Mouse (Mus musculus) liver, embryonic 15.5 days (tissue): ENCODE measurements around the gene Krba1. TPM values are rescaled to one million over a fixed set of nuclear protein-coding genes. Genes with fewer than 3 reads are reported as not detected.

Source experiments
- ATAC-seq: fragments of 200-750 bp; cut with Nextera tagmentation; 2 replicates; pipeline ENCODE4 v1.8.0; 2017; ENCODE audit warnings: moderate number of reproducible peaks, mild to moderate bottlenecking, moderate library complexity; ENCODE audit not compliant: insufficient read depth
- H3K27ac ChIP-seq: fragments of 300-500 bp; sonication (generic); replicated peaks from 2 replicates; pipeline ENCODE4 v1.5.1; 2015; ENCODE audit warnings: mild to moderate bottlenecking, inconsistent platforms
- H3K27me3 ChIP-seq: fragments of 300-500 bp; sonication (generic); 2 replicates; pipeline ENCODE4 v1.6.1; 2015; ENCODE audit warnings: mild to moderate bottlenecking, inconsistent platforms
- H3K36me3 ChIP-seq: fragments of 300-500 bp; sonication (generic); replicated peaks from 2 replicates; pipeline ENCODE4 v1.6.1; 2015; ENCODE audit warnings: moderate library complexity, mild to moderate bottlenecking, inconsistent platforms
- H3K4me1 ChIP-seq: fragments of 300-500 bp; sonication (generic); replicated peaks from 2 replicates; pipeline ENCODE4 v1.6.1; 2015; ENCODE audit warnings: inconsistent platforms
- H3K4me2 ChIP-seq: fragments of 300-500 bp; sonication (generic); 2 replicates; pipeline ENCODE4 v1.6.1; 2015; ENCODE audit warnings: moderate library complexity, mild to moderate bottlenecking, inconsistent platforms
- H3K4me3 ChIP-seq: fragments of 300-500 bp; sonication (generic); replicated peaks from 2 replicates; pipeline ENCODE4 v1.5.1; 2015; ENCODE audit warnings: mild to moderate bottlenecking, inconsistent platforms
- H3K9ac ChIP-seq: fragments of 300-500 bp; sonication (generic); 2 replicates; pipeline ENCODE4 v1.6.1; 2015; ENCODE audit warnings: moderate library complexity, mild to moderate bottlenecking, inconsistent platforms
- H3K9me3 ChIP-seq: fragments of 300-500 bp; sonication (generic); replicated peaks from 2 replicates; pipeline ENCODE4 v1.6.1; 2016; ENCODE audit warnings: inconsistent platforms
- WGBS: fragments of 180-500 bp; shearing (Covaris S2); methylation state at CpG from one replicate; pipeline ENCODE4 v1.1.7; 2015; ENCODE audit warnings: mixed read lengths; ENCODE audit not compliant: insufficient replicate concordance; 5-methylcytosine and 5-hydroxymethylcytosine counted together
- polyA plus RNA-seq: library from polyadenylated mRNA; unstranded; fragments of >200 nt; fragmentation: Nextera tagmentation; extraction: Ambion mirVana; gene quantifications from 2 replicates; pipeline ENCODE4 v1.2.1, GENCODE M21; 2015

Gene Krba1
- 1.6 and 1.8 TPM in 2 replicates for polyA plus RNA-seq

- Histone ChIP-seq H3K9me3 (no peaks in the 10 kb centered on the region), H3K9ac (peak within 1 kb of the TSS; percentile 58), H3K4me2 (peak within 1 kb of the TSS; percentile 88), H3K4me3 (peak within 1 kb of the TSS; percentile 68), H3K4me1 (peaks cover 12% of the 10 kb centered on the region), H3K27ac (no peak within 1 kb of the TSS), H3K27me3 (no peaks in the 10 kb centered on the region), H3K36me3 (no peaks in the 10 kb centered on the region)
- peak; percentile 73 for ATAC-seq
- 2% methylated on average over 65 of the region's 65 CpGs for WGBS
These were observed at the start of gene Krba1 for GRCm38 (mm10) chr6:48395105-48396007. Gene Krba1 (plus strand): TSS chr6:48395586.

- ATAC-seq = no peak
- H3K9me3 ChIP-seq = no peaks in the 10 kb centered on the region
- no peak overlapping the region for H3K4me2 ChIP-seq
- no peaks in the 10 kb centered on the region for H3K36me3 ChIP-seq
- no peaks in the 10 kb centered on the region for H3K4me1 ChIP-seq
- H3K4me3 ChIP-seq = no peak overlapping the region
- no peak overlapping the region for H3K27ac ChIP-seq
- WGBS = 41% methylated on average over 3 of the region's 3 CpGs
- no peaks in the 10 kb centered on the region for H3K27me3 ChIP-seq
- no peak overlapping the region for H3K9ac ChIP-seq
These were observed 36.5 kb upstream of the Krba1 start for GRCm38 (mm10) chr6:48358897-48359296.

- Histone ChIP-seq H3K4me1 (no peaks in the 10 kb centered on the region), H3K4me2 (no peak overlapping the region), H3K4me3 (no peak overlapping the region), H3K9me3 (no peaks in the 10 kb centered on the region), H3K9ac (no peak overlapping the region), H3K27ac (no peak overlapping the region), H3K27me3 (no peaks in the 10 kb centered on the region), H3K36me3 (no peaks in the 10 kb centered on the region)
- ATAC-seq = no peak
- 69% methylated on average over 11 of the region's 11 CpGs for WGBS
These were observed 28.9 kb upstream of the Krba1 start for GRCm38 (mm10) chr6:48366322-48366996.

GRCm38 (mm10) chr6:48388221-48388620, 7.2 kb upstream of the Krba1 start:
- no peak for ATAC-seq
- Histone ChIP-seq H3K27me3 (no peaks in the 10 kb centered on the region), H3K4me1 (no peaks in the 10 kb centered on the region), H3K4me2 (no peak overlapping the region), H3K9me3 (no peaks in the 10 kb centered on the region), H3K27ac (no peak overlapping the region), H3K4me3 (no peak overlapping the region), H3K9ac (no peak overlapping the region), H3K36me3 (no peaks in the 10 kb centered on the region)
- 37% methylated on average over 3 of the region's 3 CpGs for WGBS

GRCm38 (mm10) chr6:48393811-48394210, 1.6 kb upstream of the Krba1 start:
- no peak for ATAC-seq
- Histone ChIP-seq H3K4me2 (no peak overlapping the region), H3K27ac (no peak overlapping the region), H3K9me3 (no peaks in the 10 kb centered on the region), H3K36me3 (no peaks in the 10 kb centered on the region), H3K27me3 (no peaks in the 10 kb centered on the region), H3K4me3 (no peak overlapping the region), H3K4me1 (peaks cover 12% of the 10 kb centered on the region), H3K9ac (no peak overlapping the region)

GRCm38 (mm10) chr6:48396008-48396595, 716 bp downstream of the Krba1 start:
- H3K9ac ChIP-seq = peak overlapping the region; percentile 58
- ATAC-seq = no peak
- no peaks in the 10 kb centered on the region for H3K9me3 ChIP-seq
- peaks cover 12% of the 10 kb centered on the region for H3K4me1 ChIP-seq
- H3K4me2 ChIP-seq = peak overlapping the region; percentile 88
- H3K27ac ChIP-seq = no peak overlapping the region
- H3K4me3 ChIP-seq = peak overlapping the region; percentile 68
- WGBS = 28% methylated on average over 15 of the region's 15 CpGs
- H3K36me3 ChIP-seq = no peaks in the 10 kb centered on the region
- no peaks in the 10 kb centered on the region for H3K27me3 ChIP-seq

- no peak overlapping the region for H3K27ac ChIP-seq
- no peak for ATAC-seq
- H3K27me3 ChIP-seq = no peaks in the 10 kb centered on the region
- H3K4me2 ChIP-seq = peak overlapping the region; percentile 88
- no peaks in the 10 kb centered on the region for H3K9me3 ChIP-seq
- H3K36me3 ChIP-seq = no peaks in the 10 kb centered on the region
- no peak overlapping the region for H3K9ac ChIP-seq
- H3K4me3 ChIP-seq = no peak overlapping the region
- peaks cover 12% of the 10 kb centered on the region for H3K4me1 ChIP-seq
- 88% methylated on average over 1 of the region's 1 CpGs for WGBS
These were observed 1.3 kb downstream of the Krba1 start for GRCm38 (mm10) chr6:48396686-48397085.

- no peak overlapping the region for H3K9ac ChIP-seq
- H3K27ac ChIP-seq = no peak overlapping the region
- H3K4me1 ChIP-seq = peaks cover 12% of the 10 kb centered on the region
- no peak overlapping the region for H3K4me3 ChIP-seq
- H3K9me3 ChIP-seq = no peaks in the 10 kb centered on the region
- ATAC-seq = no peak
- H3K4me2 ChIP-seq = no peak overlapping the region
- WGBS = 56% methylated on average over 4 of the region's 4 CpGs
- no peaks in the 10 kb centered on the region for H3K36me3 ChIP-seq
- H3K27me3 ChIP-seq = no peaks in the 10 kb centered on the region
These were observed 1.9 kb downstream of the Krba1 start for GRCm38 (mm10) chr6:48397336-48397735.

GRCm38 (mm10) chr6:48399906-48400305, 4.5 kb downstream of the Krba1 start:
- ATAC-seq = no peak
- 81% methylated on average over 5 of the region's 5 CpGs for WGBS

GRCm38 (mm10) chr6:48404071-48404470, 8.7 kb downstream of the Krba1 start:
- Histone ChIP-seq H3K27ac (no peak overlapping the region), H3K9ac (no peak overlapping the region), H3K27me3 (no peaks in the 10 kb centered on the region), H3K4me1 (no peaks in the 10 kb centered on the region), H3K4me3 (no peak overlapping the region), H3K4me2 (no peak overlapping the region), H3K9me3 (no peaks in the 10 kb centered on the region), H3K36me3 (0 out of 2 replicates have a peak, but pooled peaks cover 4% of the 10 kb centered on the region)
- WGBS = 61% methylated on average over 5 of the region's 5 CpGs
- no peak for ATAC-seq

More at GRCm38 (mm10) chr6:48399906-48400305, 4.5 kb downstream of the Krba1 start:
- H3K27ac ChIP-seq = no peak overlapping the region
- peaks cover 11% of the 10 kb centered on the region for H3K4me1 ChIP-seq
- no peak overlapping the region for H3K4me2 ChIP-seq
- H3K36me3 ChIP-seq = 0 out of 2 replicates have a peak, but pooled peaks cover 4% of the 10 kb centered on the region
- no peak overlapping the region for H3K4me3 ChIP-seq
- no peaks in the 10 kb centered on the region for H3K9me3 ChIP-seq
- H3K27me3 ChIP-seq = no peaks in the 10 kb centered on the region
- H3K9ac ChIP-seq = no peak overlapping the region

- H3K9me3 ChIP-seq = no peaks in the 10 kb centered on the region
- H3K27ac ChIP-seq = no peak overlapping the region
- WGBS = 59% methylated on average over 4 of the region's 4 CpGs
- no peak overlapping the region for H3K4me2 ChIP-seq
- no peak overlapping the region for H3K4me3 ChIP-seq
- H3K9ac ChIP-seq = no peak overlapping the region
- no peaks in the 10 kb centered on the region for H3K27me3 ChIP-seq
- ATAC-seq = no peak
- no peaks in the 10 kb centered on the region for H3K4me1 ChIP-seq
- no peaks in the 10 kb centered on the region for H3K36me3 ChIP-seq
These were observed 14.4 kb downstream of the Krba1 start for GRCm38 (mm10) chr6:48409726-48410343.
